Mouse (Mus musculus): ENCODE data around the gene Gm14632. TPM values are rescaled to one million over a fixed set of nuclear protein-coding genes. Genes with fewer than 3 reads are reported as not detected.

Gene Gm14632
- total RNA-seq (2023; ENCODE audit: inconsistent age), result not detected in 4 replicates

GRCm38 (mm10) chrX:30329472-30329871, at the start of gene Gm14632:
Gene Gm14632, plus strand, starts transcription at chrX:30329772.

